Mouse (Mus musculus) adrenal gland, adult 18-20 months (tissue): ENCODE results near the gene Cnfn. TPM values are rescaled to one million over a fixed set of nuclear protein-coding genes. Genes with fewer than 3 reads are reported as not detected.
A peak's percentile ranks its signal among the peaks of the same experiment; 100 is the strongest.

Experiments used
- DNase-seq, 2 experiments: peaks; one replicate each; pipeline ENCODE4 v3.0.0; 2021 to 2022; ENCODE audit warnings: low spot score in 2 of 2
- total RNA-seq, 2 experiments: library from RNA; stranded (reverse); gene quantifications; 1 replicate in 1 of 2; 2 replicates in 1 of 2; pipeline ENCODE4 v1.2.3; 2021

Gene Cnfn
- total RNA-seq, 2 experiments from 2014 or later = not detected

- DNase-seq = peak in 1 of 2 experiments; percentile 41
Measured at GRCm38 (mm10) chr7:25390986-25391385, 21.5 kb upstream of the Cnfn start.

- DNase-seq = peak; percentile 55 to 65
Measured at GRCm38 (mm10) chr7:25390054-25390770, 20.7 kb upstream of the Cnfn start.

GRCm38 (mm10) chr7:25388916-25389315 lies 19.4 kb upstream of the Cnfn start:
- no peak for DNase-seq

GRCm38 (mm10) chr7:25387811-25388440 lies 18.4 kb upstream of the Cnfn start:
- peak in 1 of 2 experiments; percentile 43 for DNase-seq

- DNase-seq = peak; percentile 85 to 87
Measured at GRCm38 (mm10) chr7:25385850-25386555, 16.5 kb upstream of the Cnfn start.

- no peak for DNase-seq
Measured at GRCm38 (mm10) chr7:25385259-25385658, 15.7 kb upstream of the Cnfn start.

GRCm38 (mm10) chr7:25384818-25385217 lies 15.3 kb upstream of the Cnfn start:
- no peak for DNase-seq

- no peak for DNase-seq
Measured at GRCm38 (mm10) chr7:25384318-25384717, 14.8 kb upstream of the Cnfn start.

GRCm38 (mm10) chr7:25383891-25384290 lies 14.4 kb upstream of the Cnfn start:
- DNase-seq = no peak

- DNase-seq = no peak
Measured at GRCm38 (mm10) chr7:25383385-25383784, 13.9 kb upstream of the Cnfn start.

- DNase-seq = no peak
Measured at GRCm38 (mm10) chr7:25382541-25382940, 13.0 kb upstream of the Cnfn start.

- DNase-seq = no peak
Measured at GRCm38 (mm10) chr7:25381284-25381680, 11.8 kb upstream of the Cnfn start.

- DNase-seq = no peak
Measured at GRCm38 (mm10) chr7:25380392-25381283, 11.1 kb upstream of the Cnfn start.

GRCm38 (mm10) chr7:25379551-25380351 lies 10.2 kb upstream of the Cnfn start:
- DNase-seq = peak in 1 of 2 experiments; percentile 56

- DNase-seq = no peak
Measured at GRCm38 (mm10) chr7:25378181-25379100, 8.9 kb upstream of the Cnfn start.

- DNase-seq = peak in 1 of 2 experiments; percentile 49
Measured at GRCm38 (mm10) chr7:25377100-25377700, 7.7 kb upstream of the Cnfn start.

GRCm38 (mm10) chr7:25376556-25376955 lies 7.0 kb upstream of the Cnfn start:
- DNase-seq = peak; percentile 82 to 83

GRCm38 (mm10) chr7:25372441-25372840 lies 2.9 kb upstream of the Cnfn start:
- DNase-seq = no peak

- no peak for DNase-seq
Measured at GRCm38 (mm10) chr7:25368333-25368732, 1.2 kb downstream of the Cnfn start.
